Mouse (Mus musculus): Measurements from ENCODE around the gene Chst1.
A peak's percentile ranks its signal among the peaks of the same experiment; 100 is the strongest.

The Chst1 gene

DNA sequence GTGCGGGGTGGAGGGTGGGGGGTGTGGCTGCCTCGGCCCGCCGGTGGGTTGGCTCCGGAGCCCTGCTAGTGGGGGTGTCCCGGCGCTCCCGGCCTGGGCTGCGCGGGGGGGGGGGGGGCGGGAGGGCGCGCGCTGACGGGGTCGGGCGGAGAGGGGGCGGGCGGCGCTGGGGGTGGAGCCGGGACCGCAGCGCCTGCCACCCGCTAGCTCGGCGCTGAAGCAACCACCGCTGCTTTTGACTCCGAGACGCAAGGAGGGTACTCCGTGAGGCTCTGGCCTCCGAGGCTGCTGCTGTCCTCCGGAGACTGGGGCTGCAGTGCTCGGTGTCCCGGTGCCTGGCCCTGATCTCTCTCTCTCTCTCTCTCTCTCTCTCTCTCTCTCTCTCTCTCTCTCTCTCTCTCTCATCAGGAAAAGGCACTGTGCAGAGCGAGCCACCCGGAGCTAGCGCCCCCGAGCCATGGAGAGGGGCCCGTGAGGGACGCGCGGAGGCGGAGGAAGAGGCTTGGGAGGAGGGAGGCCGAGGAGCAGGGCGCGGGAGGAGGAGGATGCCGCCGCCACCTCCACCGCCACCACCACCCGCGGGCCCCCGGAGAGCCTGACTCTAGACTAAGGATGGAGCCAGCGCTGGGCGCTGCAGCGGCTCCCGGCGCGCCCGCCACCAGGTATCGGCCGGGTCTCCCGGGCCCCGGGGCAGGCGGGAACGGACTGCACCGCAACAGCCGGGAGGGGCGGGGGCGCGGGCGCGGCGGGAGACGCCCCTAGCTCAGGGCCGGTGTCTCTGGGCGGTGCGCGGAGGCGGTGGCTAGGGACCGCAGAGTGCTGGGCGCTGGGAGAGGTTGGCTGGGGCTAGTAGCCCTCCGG lies at the start of gene Chst1:
TSS of gene Chst1 (plus strand) at position 221 of the 861 bp plus-strand sequence.
- DNase-seq (ENCODE audit: low spot score): peak; percentile 56

DNA sequence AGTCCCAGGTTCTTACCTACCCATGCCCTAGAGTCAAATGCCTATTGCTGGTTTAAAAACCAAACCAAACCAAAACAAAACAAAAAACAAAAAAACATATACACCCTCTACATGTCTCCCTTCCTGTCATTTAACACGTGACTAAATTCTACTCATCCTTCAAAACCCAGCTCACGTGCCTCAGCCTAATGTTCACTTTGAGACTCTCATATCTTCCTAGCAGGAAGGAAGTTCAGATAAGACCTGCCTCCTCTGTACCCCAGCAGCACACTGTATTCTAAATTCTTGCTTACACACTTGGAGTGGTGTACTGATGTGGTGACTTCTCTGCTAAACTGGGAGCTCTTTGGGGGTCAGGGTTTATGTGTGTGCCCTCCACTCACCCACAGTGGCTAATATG lies 49.5 kb upstream of the Chst1 start:
- no peak for DNase-seq (ENCODE audit: low spot score)

DNA sequence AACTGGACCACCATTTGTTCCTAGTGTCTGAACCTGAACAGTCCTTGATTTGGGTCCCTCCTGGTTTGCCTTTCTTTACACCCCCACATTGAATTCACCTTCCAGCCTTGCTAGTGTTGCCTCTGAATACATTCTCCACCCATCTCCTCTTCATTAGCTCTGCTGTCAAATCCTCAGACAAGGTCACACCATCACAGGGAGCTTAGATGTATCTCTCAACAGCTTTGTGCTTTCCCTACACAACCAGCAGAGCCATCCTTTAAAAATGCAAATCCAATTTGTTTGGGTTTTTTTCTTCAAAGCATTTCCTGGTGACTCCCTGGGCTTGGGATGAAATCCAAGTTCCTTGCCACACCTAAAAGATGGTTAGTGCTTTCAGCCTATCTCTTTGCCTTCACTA lies 45.0 kb upstream of the Chst1 start:
- DNase-seq (ENCODE audit: low spot score): no peak

DNA sequence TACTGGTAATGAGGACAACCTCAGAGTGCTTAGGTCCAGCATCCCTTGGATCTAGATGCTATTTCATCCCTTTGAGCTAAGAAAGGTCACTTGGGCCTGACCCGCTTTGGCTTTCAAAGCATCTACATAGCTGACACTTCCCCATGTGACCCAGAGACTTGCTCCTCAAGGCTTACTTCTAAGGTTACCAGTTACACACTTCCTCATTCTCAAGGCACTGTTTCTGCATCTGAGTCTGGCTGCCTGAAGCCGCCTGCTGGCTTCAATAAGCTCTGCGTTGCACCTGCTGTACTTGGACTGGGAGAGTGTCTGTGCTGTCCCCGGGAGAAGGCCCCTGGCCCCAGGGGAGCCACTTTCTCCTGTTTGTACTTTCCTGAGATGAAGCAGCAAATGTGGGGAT lies 36.6 kb upstream of the Chst1 start:
- no peak for DNase-seq (ENCODE audit: low spot score)

DNA sequence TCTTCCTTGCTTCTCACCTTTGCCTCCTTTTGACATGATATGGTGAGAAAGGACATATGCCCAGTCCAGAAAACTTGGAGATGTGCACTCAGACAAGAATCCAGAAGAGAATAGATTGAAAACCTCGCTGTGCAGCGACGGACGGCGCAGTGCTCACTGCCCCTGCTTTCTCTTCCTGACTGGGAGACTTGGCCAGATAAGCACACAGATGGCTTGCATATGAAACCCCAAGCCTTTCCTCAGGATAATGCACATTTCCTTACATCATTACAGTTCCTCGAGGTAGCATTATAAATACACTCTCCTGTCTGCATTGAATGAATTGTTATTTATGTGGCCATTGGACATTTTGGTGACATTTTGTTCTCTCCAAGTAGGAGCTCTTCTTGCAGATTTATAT lies 28.9 kb upstream of the Chst1 start:
- no peak for DNase-seq (ENCODE audit: low spot score)

DNA sequence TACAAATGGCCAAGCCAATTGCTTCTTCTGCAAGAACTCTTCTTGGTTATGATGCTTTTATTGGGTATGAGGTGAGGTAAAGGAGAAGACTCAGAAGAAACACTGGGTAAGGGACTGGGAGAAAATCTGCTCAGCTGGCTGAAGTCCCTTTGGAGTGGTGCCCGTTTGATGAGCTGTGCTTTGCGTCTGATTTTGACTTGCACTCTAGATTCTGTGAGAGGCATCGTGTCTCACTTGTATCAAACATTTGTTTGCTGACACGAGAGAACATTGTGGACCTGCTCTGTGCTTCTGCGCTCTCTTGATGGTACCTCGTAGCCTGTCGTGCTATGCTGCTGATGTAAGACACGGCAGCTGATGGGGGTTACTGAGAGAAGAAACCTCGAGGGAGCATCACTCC lies 21.7 kb upstream of the Chst1 start:
- no peak for DNase-seq (ENCODE audit: low spot score)

DNA sequence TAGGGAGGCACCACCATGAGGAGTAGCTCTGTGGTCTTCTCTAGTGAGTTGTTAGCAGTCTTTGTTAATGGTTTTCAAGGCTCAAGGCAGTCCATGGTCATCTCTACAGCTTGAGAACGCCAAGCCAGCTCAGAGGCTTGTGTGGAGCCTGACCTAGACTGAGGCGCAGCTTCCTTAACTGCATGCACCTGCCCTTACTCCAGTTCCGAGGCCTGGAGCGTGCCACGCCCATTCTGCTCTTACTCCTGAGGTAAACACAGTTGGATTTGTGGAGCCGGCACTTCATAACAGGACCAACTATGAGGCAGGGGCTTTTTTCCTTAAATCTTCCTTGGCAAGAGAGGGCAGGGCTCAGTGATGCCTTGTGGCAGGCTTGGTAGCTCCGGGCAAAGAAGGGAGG lies 18.2 kb upstream of the Chst1 start:
- no peak for DNase-seq (ENCODE audit: low spot score)

DNA sequence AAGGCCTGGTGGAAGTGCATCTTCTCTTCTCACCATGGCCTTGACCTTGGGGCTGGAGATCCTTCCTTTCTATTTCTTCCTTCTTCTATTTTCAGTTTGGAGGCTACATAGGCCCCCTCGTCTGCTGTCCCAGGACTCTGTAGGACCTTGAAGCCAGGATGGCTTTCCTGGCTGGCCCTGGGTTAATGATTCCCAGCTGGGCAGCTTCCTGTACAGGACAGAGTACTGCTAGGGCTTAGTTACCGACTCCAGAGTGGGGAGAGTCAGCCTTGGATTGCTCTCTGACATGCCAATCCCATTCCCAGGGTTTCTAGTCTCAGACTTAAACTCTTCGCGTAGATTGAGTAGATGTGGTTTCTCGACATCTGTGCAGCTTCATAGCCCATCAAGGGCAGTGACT lies 16.9 kb upstream of the Chst1 start:
- peak; percentile 48 for DNase-seq (ENCODE audit: low spot score)

DNA sequence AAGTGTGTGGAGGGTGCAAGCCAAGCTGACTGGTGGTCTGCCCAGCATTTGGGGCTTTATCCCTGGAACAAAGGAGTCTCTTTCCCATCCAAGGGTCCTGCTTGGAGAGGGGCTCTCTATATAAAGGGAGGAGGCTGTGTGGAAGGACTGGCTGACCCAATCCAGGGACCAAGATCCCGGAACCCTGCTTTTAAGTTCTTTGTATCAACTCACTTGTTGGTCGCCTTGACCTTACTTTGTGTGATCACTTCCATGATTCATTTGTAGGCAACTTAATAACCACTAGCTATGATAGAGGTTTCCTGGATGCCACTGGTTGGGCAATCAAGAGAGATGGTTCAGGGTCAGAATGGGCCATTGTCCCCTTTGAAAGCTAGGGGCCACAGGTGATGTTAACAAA lies 11.7 kb upstream of the Chst1 start:
- DNase-seq (ENCODE audit: low spot score): no peak

DNA sequence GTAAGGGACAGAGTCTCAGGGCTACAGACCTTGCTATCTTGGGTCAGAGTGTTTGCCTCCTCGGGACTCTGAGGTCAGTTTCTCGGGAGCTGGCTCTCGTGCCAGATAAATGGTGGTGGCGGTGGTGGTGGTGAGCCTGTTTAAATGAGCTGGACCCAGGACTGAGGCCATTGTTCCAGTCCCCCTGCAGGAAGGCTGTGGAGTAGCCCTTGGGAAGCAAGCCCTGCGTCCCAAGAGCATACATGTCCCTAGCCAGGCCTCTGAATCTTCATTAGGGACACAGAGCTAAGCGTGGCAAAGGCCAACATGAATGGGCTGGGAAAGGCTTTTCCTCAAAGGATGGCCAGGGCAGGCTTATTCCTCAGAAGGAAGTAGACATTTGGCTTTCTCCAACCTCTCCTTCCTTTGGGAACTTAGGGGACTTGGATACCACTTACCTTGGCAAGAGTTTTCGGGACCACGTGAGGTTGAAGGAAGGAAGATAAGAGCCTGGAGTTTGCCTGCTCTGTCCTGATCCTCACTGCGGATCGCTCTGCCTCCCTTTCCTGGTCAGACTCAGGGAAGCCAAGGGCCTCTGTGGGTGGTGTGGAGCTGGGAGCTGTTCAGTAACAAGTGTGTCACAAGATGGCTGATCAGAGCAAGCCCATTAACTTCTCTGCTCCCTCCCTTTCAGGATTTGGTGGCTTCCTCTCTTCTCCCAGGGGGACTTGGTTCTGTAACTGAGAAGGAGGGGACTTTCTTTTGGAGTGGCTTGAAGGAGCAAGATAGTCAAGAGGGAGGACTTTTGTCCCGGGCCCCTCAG lies 4.4 kb upstream of the Chst1 start:
- DNase-seq (ENCODE audit: low spot score): peak; percentile 22

DNA sequence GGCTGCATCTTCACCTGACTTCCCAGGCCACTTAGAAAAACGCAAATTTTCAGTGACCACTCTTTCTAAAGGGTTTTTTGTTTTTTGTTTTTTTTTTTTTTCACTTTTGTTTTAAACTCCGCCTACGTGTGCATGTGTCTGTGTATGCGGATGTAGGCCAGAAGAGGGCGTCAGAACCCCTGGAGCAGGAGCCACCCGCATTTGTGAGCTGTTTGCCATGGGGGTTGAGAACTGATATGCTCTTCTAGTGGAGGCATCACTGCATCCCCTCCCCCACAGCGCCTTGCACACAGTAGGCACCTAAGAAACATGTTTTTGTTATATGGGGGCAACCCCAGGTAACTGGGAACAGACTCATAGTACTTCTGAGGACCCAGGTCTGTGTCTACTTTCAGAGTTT lies 2.2 kb upstream of the Chst1 start:
- peak; percentile 62 for DNase-seq (ENCODE audit: low spot score)

DNA sequence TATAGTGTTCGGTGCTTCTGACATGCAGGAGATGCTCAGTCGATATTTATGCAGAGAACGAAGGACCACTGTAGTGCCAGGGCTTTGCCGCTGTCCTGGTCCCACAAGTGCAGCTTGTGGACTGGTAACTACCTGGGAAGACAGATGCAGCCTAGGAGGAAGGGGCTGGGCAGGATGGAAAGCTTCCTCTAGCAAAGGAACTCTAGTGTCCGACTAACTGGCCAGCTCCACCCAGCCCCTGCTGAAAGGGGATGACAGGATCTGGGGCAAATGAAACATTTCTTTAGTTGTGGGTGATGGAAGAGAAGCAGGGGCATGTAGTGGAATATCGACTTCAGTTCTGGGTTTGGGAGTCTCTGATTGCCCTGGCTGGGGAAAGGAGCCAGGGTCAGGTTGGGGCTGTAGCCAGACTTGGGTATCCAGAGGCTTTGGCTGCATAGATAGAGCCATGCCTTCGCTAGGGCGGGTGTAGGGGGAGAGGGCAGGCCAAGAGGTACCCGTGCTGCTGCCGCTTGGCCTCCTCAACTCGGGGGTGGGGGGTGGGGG lies 493 bp upstream of the Chst1 start:
- peak; percentile 57 for DNase-seq (ENCODE audit: low spot score)

DNA sequence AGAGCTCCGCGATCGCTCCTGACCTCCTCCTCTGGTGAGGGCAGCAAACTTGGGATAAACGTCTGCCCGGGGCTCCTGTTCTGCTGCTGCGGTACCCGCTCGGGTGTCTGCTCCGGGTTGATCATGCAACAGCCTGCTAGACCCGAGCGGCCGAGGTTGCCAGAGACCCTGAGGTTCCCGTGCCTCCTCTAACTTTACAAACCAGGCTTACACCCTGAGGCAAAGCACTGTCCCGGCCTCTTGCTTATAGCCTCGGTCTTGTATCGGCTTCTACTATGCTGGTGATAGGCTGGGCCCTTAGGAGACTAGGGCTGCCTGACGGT lies 802 bp downstream of the Chst1 start:
- DNase-seq (ENCODE audit: low spot score): no peak

DNA sequence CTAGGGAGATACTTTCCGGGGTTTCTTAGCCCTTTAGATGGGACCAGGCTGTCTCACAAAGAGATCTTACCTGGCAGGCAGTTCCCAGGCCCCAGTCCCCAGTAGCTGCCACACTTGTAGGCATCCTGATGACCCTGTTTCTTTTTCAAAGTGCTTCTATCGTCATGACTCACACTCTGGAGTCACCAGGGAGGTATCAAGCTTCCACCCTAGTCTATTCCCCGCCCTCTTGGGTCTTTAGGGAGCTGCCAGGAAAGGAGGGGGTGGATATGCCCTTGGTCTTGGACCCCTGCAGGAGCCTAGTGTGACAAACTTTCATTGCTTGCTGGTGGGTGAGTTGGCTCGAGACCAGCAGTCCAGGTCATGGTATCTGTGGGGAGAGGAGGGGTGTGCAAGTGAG lies 1.7 kb downstream of the Chst1 start:
- no peak for DNase-seq (ENCODE audit: low spot score)

DNA sequence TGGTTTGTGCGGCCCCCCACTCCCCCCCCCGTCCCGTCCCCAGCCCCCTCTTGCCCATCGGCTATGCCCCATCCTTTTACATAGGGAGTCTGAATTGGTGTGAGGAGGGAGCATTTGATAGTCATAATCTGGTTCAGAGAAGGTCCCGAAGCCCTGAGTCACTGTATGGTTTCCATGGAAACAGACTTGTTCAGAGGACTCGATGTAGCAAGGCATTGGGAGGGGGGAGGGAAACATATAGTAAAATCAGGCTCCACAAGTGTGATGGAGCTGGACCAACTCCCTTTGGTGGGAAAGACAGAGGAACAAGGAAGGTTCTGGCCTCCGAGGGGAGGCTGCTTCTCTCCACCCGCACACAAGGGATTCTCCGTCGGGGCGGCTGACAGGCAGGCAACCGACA lies 2.6 kb downstream of the Chst1 start:
- DNase-seq (ENCODE audit: low spot score): peak; percentile 61

DNA sequence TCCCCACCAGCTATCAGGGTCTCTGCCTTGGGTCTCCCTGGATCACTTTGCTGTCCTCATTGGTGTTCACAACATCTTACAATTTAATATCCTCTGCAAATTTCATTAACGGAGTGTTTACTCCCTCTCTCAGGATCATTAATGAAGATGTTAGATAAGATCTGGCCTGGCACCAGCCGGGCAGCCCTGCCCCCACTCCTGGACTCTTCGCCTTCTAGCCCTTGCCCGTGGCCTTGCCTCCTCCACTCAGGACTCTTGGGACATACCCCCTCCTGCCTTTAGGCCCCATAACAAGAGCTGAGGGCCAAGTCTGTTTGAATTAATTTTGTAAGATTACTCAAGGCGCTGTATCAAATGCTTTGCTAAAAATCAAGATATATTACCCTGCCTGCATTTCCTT lies 4.1 kb downstream of the Chst1 start:
- DNase-seq (ENCODE audit: low spot score): no peak

DNA sequence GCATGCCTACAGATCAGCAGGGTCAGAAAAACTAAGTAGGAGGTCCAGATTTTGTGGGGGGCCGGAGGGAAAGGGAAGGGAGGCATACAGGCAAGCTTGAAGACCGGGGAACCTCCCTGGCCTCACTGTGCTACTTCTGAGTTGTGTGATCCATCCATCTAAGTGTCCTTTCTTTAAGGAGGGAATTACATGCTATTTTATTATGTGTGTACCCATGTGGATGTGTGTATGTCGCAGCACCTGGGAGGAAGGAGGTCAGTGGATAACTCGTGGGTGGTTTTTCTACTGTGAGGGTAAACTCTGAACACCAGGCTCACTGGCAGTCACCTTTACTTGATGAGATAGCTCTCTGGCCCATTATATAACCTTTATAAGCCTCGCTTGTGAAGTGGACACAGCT lies 5.1 kb downstream of the Chst1 start:
- no peak for DNase-seq (ENCODE audit: low spot score)

DNA sequence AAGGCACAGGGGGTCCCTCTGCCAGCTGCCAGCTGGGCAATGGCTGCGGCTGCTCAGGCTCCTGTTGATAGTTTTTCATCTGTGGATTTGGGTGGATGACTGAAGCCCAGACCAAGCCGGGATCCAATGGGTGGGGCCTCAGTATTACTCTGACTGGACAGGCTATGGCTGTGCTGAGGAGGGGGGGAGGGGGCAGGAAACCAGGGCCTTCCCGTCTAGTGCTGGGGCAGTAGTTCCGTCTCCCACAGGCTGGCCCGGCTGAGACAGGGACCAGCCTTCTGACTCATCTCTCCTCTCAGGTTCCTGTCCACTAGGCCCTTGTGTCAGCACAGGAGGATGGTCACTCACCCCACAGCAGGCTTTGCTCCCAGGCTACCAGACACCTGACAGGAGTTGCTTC lies 6.5 kb downstream of the Chst1 start:
- DNase-seq (ENCODE audit: low spot score): no peak

DNA sequence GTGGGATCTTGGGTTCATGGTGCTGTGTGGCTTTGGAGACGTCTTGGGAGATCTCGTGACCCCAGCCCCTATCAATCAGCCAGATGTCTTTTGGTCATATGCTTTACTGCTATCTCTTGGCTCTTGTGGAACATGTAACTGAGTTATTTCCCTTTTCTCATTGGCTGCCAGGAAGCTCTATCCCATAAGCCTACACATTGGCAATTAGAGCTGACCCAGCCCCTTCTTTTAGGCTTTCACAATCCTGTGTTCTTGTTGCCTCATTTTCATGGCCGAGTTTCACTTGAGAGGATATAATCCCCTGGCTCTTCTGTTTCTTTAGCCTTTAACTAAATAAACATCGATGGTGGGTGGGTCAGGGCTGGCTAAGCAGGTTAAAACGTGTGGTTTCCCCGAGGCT lies 7.6 kb downstream of the Chst1 start:
- no peak for DNase-seq (ENCODE audit: low spot score)

DNA sequence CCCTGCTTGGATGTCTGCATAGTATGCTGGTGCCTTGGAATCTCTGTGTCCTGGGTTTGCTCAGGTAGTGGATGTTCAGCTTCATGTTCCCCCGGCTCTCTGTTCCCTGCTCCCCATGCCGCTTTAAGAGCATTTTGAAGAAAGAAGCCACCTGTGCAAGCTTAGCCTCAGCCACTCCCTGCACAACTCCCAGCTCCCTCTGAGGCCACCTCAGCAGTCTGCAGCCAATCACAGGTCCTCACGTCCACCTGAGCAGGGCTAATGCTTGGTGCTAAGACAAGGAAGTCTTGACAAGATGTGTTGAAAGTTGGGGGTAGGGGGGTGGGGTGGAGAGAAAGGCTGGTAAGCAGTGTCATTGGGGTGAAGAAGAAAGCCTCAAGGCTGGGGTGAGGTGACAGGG lies 8.1 kb downstream of the Chst1 start:
- no peak for DNase-seq (ENCODE audit: low spot score)

DNA sequence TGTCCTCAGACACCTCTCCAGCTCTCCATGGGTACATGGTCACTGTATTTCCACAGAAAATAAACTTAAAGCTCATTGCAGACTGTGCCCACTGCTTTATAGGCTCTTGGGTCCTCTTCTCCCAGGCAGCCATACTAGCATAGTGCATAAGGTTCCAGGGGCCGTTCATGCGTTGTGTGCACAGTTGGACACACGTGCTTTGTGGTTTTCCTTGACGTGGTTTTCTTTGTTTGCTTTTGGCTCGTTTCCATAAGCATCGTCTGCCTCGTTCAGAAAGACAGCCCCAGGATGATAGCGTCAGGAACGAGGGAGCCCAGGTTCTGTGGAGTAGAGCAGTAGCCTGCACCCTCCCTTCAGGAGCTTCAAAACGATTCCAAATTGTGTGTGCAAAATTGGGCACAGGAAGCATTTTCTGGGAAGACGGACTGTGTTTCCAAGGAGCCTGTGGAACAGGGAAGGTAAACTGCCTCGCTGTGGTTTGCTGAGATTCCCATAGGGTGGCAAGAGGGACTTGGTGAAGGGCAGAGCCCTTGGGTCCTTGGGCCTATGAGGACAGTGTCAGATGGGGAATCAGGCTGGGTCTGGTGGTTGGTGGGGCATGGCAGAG lies 8.6 kb downstream of the Chst1 start:
- no peak for DNase-seq (ENCODE audit: low spot score)

DNA sequence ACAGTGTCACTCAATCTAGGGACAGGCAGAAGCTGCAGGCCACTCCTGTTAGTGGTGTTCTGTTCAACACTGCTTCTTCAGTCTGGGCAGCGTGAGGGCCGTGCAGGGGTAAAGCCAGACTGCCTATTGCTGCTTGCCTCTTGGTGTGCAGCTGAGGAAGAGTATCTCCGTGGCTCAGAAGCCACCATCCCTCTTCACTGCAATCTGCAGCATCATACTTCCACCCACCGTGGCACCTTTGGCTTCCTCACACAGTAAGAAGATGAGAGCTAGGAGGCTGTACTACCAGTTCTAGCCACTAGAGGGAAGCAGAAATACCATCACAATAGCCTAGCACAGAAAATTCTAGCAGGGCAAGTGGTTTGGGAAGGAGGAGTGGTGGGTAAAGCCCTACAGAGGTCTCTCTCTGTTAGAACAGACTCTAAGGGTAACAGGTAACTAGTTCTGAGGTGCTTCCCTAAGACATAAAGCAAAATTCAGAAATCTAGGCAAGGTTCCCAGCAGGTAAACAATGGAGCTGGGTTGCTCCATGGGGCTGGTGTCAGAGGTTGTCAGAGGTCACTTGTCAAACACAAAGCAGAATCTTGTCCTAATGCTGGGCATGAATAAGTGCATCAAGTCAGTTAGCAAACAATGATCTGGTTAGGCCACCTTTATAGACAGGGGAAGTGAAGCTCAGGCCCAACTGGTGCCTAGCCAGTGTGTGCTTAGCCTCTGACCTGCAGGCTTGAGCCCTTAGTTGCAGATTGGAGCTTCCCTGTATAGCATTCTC lies 9.5 kb downstream of the Chst1 start:
- peak; percentile 86 for DNase-seq (ENCODE audit: low spot score)

Measured in embryo, embryonic 10 days (tissue).